Mouse (Mus musculus) bone marrow, adult 2 months (tissue): ENCODE data around the gene Saa2. TPM values are rescaled to one million over a fixed set of nuclear protein-coding genes. Genes with fewer than 3 reads are reported as not detected.
"Not testable (repeated sequence)": the region's sequence is repeated elsewhere in the genome, so short reads cannot be mapped to it uniquely, and the experiment has no call there.

Experiments used
- H3K27ac ChIP-seq: fragments of 200-500 bp; 2 replicates; pipeline ENCODE4 v1.5.1; 2012; ENCODE audit warnings: low read depth, mild to moderate bottlenecking, control low read depth, inconsistent platforms, low read length; ENCODE audit not compliant: control insufficient read depth, poor library complexity, insufficient read depth
- H3K4me1 ChIP-seq: fragments of 200-500 bp; 2 replicates; pipeline ENCODE4 v1.6.1; 2011; ENCODE audit warnings: low read length; ENCODE audit not compliant: control insufficient read depth, insufficient read depth
- H3K4me3 ChIP-seq: fragments of 200-500 bp; replicated peaks from 2 replicates; pipeline ENCODE3; 2011; ENCODE audit warnings: mild to moderate bottlenecking, low read depth, low read length, control low read depth; ENCODE audit not compliant: control insufficient read depth
- CTCF ChIP-seq: fragments of 200-500 bp; IDR thresholded peaks from 2 replicates; pipeline ENCODE4 v1.5.1; 2011; ENCODE audit warnings: low read length, control low read depth; ENCODE audit not compliant: control insufficient read depth, insufficient read depth
- POLR2A ChIP-seq: fragments of 200-500 bp; IDR thresholded peaks from 2 replicates; pipeline ENCODE4 v1.6.1; 2011; ENCODE audit warnings: low read depth, mild to moderate bottlenecking, control low read depth, low read length, borderline replicate concordance; ENCODE audit not compliant: control insufficient read depth
- WGBS: fragments of 180-500 bp; shearing (Covaris S2); methylation state at CpG from one replicate; pipeline ENCODE4 v1.1.7; 2018; 5-methylcytosine and 5-hydroxymethylcytosine counted together
- polyA plus RNA-seq: library from polyadenylated mRNA; stranded (reverse); fragments of >200 nt; gene quantifications from 2 replicates; pipeline ENCODE4 v1.2.4, GENCODE M21; 2011; ENCODE audit warnings: low replicate concordance; ENCODE audit not compliant: missing spikeins, insufficient read depth, insufficient read length

Saa2 gene
- polyA plus RNA-seq, 1 experiment: not detected

DNA sequence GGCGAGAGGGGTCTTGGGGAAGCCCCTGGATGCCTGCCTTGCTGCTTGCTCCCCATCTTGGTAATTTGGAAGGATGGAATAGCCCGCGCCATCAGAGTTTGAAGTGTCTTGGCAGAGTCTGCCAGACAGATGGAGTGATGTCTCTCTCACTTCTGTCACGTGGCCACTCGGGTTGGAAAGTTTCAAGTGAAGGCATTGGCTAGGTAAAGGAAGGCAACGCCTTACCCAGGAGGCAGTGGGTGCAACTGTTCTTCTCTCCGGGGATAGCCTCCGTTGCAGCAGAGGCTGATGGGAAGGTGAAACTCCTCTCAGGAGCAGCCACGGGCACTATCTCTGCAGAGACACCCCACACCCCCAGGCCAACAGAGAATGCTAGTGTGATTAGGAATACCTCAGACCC is 31.1 kb upstream of the Saa2 start:
- WGBS: 67% methylated on average over 9 of the region's 9 CpGs
- no peaks in the 10 kb centered on the region; the same call in 1 of the 2 replicates for H3K4me1 ChIP-seq
- H3K27ac ChIP-seq: no peak overlapping the region; the same call in 1 of the 2 replicates
- no peak for TF ChIP-seq POLR2A
- TF ChIP-seq CTCF: no peak
- no peak overlapping the region for H3K4me3 ChIP-seq

DNA sequence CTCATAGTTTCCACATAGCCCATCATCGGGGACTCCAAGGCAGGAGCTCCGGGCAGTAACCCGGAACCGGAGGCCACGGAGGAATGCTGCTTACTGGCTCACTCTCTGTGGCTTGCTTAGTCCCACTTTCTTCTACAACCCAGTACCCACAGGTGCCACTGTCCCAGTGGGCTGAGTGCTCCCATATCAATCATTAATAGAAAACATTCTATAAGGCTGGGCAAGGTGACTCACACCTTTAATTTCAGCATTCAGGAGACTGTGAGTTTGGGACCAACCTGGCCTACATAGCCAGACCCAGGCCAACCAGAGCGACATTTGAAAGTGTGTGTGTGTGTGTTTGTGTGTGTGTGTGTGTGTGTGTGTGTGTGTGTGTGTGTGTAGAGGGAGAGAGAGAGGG is 28.2 kb upstream of the Saa2 start:
- 86% methylated on average over 6 of the region's 6 CpGs for WGBS
- H3K4me1 ChIP-seq: no peaks in the 10 kb centered on the region
- no peak overlapping the region for H3K27ac ChIP-seq
- no peak for TF ChIP-seq CTCF
- no peak for TF ChIP-seq POLR2A
- H3K4me3 ChIP-seq: no peak overlapping the region

DNA sequence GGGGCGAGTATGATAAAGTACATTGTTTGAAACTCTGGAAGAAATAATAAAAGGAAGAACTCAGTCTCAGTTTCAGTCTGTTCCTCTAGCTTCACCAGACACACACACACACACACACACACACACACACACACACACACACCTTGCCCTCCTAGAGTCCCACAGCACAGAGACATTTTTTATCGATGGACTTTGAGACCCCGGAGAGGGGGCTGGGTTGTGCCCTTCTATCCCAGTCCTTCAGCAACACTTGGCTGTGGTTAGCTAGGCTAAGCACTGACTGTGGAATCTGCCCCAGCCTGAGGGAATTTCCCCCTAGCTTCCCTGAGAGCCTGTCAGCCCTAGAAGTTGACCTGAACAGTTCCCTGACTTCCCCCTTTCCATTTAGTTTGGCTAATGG is 27.7 kb upstream of the Saa2 start:
- Histone ChIP-seq H3K27ac (no peak overlapping the region), H3K4me3 (no peak overlapping the region), H3K4me1 (no peaks in the 10 kb centered on the region)
- no peak for TF ChIP-seq POLR2A
- WGBS: 62% methylated on average over 3 of the region's 3 CpGs

DNA sequence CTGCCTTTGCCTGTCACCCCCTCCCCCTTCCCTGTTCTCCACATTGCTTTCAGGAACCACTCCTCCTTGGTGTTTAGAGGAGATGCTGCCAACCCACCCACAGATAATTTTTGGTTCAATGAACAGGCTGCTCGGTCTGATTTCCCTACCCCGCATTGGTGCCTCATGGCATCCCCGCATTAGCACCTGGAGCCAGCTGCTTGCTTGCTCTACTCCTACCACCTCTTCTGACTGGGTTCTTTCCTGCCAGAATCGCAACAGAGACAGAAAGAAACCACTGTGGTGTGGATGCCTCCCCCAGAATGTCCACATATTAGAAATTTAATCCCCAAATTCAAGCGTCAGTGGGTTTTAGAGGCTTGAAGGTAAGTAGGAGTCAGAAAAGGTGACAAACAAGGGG is 27.2 kb upstream of the Saa2 start:
- WGBS: 61% methylated on average over 5 of the region's 5 CpGs
- TF ChIP-seq CTCF: no peak
- no peak for TF ChIP-seq POLR2A
- Histone ChIP-seq H3K4me3 (no peak overlapping the region), H3K27ac (no peak overlapping the region), H3K4me1 (no peaks in the 10 kb centered on the region)

DNA sequence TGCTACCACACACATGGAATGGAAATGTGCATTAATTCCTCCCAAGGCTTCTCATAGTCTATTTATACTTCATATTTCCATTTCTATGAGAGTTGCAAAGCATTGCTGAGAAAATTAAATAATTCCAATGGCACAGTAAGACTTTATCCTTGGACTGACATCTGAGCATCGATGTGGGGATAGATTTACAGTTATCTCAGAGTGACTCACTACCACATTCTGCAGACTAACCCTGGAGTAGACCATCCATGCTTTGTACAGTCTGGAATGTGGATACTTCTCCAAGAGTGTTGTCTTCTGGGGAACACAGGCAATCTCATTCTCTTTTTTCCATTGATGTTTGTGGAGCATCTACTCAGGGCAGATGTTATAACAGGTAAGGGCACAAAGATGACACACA is 24.0 kb upstream of the Saa2 start:
- TF ChIP-seq CTCF (no peak), POLR2A (no peak)

DNA sequence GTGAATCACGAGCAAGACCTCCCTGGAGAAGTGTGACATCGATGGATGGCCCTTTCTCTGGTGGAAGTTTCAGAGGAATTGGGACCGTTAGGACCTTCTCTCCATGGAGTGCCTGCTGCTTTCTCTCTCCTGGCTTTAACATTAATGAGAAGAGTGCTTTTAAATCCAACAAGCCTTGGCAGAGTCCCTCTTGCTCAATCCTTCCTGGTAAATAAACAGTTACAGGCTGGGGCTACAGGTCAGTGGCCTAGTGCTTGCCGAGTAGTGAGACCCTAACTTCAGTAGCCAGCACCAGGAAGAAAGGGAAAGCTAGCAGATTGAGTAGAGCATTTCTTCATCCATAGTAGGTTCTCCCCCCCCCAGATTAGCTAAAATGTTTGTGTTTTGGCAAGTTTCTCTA is 19.1 kb upstream of the Saa2 start, which contains the start of gene Saa4:
TSS of gene Saa4 (minus strand) at position 146 of the 400 bp plus-strand sequence.
- 72% methylated on average over 4 of the region's 4 CpGs for WGBS

More for the DNA sequence above, 24.0 kb upstream of the Saa2 start:
- Histone ChIP-seq H3K4me1 (no peaks in the 10 kb centered on the region), H3K27ac (no peak overlapping the region), H3K4me3 (no peak overlapping the region)
- 78% methylated on average over 1 of the region's 1 CpGs for WGBS

DNA sequence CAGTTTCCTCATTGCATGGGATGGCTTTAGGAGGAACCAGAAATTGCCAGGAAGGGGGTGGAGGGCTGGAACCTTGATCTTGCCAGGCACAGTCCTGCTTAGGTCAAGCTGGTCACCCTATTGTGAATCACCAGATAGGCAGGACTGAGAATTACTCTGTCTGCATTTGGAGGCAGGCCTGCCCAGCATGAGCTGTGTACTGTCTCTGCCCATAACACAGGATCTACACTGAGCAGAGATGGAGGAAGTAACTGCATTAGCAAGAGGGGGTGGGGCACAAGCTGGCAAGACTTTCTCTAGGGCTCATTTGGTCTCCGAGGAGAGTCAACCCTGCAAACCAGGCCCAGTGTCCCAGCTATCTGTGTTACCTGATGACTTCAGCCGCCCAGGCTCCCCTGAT is 16.6 kb upstream of the Saa2 start:
- Histone ChIP-seq H3K27ac (no peak overlapping the region), H3K4me1 (no peaks in the 10 kb centered on the region; the same call in 1 of the 2 replicates), H3K4me3 (no peak overlapping the region)
- WGBS: 46% methylated on average over 2 of the region's 2 CpGs
- TF ChIP-seq CTCF (no peak), POLR2A (no peak)

More for the DNA sequence above, 19.1 kb upstream of the Saa2 start, which contains the start of gene Saa4:
- no peak within 1 kb of the TSS for H3K4me3 ChIP-seq
- TF ChIP-seq CTCF (no peak), POLR2A (no peak)
- H3K27ac ChIP-seq: no peak within 1 kb of the TSS
- H3K4me1 ChIP-seq: no peaks in the 10 kb centered on the region; the same call in 1 of the 2 replicates

DNA sequence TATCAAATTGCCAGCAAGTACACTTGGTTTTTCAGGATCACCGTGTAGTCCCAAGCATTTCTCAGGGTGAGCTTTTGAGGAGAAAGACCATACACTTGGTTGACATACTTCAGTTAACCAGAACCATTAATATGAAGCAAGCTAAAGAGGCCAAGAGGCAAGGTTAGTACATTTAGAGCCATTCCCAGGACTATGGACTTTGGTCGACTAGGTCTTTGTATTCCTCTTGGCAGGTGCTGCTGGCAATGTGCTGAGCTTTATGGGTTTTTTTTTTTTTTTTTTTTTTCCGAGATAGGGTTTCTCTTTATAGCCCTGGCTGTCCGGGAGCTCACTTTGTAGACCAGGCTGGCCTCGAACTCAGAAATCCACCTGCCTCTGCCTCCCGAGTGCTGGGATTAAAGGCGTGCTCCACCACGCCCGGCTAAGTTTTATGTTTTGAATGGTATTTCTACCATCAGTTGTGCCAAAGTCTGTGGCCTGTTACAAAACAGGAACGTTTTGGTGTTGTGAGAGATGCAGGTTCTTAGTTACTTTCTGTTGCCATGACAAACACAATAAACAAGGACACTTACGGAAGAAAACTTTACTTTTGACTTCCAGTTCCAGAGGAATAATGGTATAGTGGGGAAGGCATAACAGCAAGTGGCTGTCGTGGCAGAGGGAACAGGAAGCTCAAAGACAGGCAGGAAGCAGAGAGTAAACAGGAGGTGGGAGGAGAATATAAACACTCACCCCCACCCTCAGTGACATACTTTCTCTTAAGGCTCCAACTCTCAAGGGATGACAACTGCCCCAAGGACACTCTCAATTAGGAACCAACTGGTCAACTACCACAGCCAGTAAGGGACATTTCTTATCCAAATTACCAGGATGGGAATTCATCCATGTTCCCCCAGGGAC is 12.8 kb upstream of the Saa2 start:
- H3K4me1 ChIP-seq: no peaks in the 10 kb centered on the region; the same call in 1 of the 2 replicates
- TF ChIP-seq CTCF (no peak), POLR2A (no peak)
- H3K4me3 ChIP-seq: no peak overlapping the region
- no peak overlapping the region for H3K27ac ChIP-seq
- 71% methylated on average over 12 of the region's 12 CpGs for WGBS

DNA sequence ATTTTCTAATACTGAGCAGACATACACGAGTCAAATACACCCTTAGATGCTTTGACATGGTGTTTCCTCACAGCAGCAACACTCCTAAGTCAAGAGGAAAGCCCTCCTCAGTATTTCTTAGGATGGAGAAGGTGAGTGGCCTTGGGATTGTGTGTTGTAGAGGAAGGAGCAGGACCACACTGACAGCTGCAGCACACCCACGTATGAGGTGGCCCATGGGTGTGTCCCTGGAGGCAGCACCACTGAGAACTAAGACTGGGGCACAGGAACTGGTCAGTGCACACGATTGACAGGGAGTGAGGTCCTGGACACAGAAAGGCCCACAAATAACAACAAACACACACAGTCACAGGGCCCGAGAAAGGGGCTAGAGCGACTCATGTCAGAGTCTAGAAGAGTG is 11.5 kb upstream of the Saa2 start:
- WGBS: 72% methylated on average over 5 of the region's 5 CpGs
- H3K4me3 ChIP-seq, H3K4me1 ChIP-seq, H3K27ac ChIP-seq: not testable (repeated sequence)

DNA sequence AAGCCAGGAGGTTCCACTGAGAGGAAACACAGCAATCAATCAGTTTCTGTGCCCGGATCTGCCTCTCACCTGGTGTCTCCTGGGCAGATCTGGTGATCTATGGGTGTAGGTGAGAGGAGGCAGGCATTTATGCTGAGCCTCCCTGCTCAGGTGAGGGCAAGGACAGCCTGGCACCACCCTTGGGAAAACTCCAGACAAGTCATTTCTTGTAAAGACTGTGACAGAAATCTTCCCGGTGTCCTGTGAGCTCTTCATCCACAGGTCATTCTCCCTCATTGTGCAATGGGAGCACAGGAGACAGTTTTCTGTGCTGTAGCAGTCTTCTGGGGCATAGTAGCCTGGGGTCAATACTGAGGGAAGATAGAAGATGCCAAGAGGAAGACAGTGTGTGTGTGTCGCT is 8.7 kb upstream of the Saa2 start, which contains the start of gene Saa1:
TSS of gene Saa1 (minus strand) at position 101 of the 400 bp plus-strand sequence.
- 56% methylated on average over 3 of the region's 3 CpGs for WGBS

More for the DNA sequence above, 8.7 kb upstream of the Saa2 start, which contains the start of gene Saa1:
- H3K4me1 ChIP-seq, H3K4me3 ChIP-seq, H3K27ac ChIP-seq: not testable (repeated sequence)
